Mouse (Mus musculus) limb, embryonic 14.5 days (tissue): Measurements from ENCODE around the gene Blnk. TPM values are rescaled to one million over a fixed set of nuclear protein-coding genes. Genes with fewer than 3 reads are reported as not detected.

Experiments
- ATAC-seq: fragments of 200-750 bp; cut with Nextera tagmentation; 2 replicates; pipeline ENCODE4 v1.8.0; 2017; ENCODE audit warnings: low read depth, moderate number of reproducible peaks, moderate TSS enrichment; ENCODE audit not compliant: low FRiP score
- DNase-seq: peaks from one replicate; pipeline ENCODE4 v3.0.0-alpha.2; 2015; ENCODE audit warnings: low spot score
- H3K27ac ChIP-seq: fragments of 300-500 bp; sonication (generic); replicated peaks from 2 replicates; pipeline ENCODE4 v1.5.1; 2014; ENCODE audit warnings: low read depth, mild to moderate bottlenecking, low read length, moderate library complexity, mixed read lengths
- H3K27me3 ChIP-seq: fragments of 300-500 bp; sonication (generic); 2 replicates; pipeline ENCODE4 v1.6.1; 2014; ENCODE audit warnings: low read length, mixed read lengths; ENCODE audit not compliant: control insufficient read depth, insufficient read depth
- H3K36me3 ChIP-seq: fragments of 300-500 bp; sonication (generic); 2 replicates; pipeline ENCODE4 v1.6.1; 2014; ENCODE audit warnings: mild to moderate bottlenecking, low read length, moderate library complexity, mixed read lengths; ENCODE audit not compliant: control insufficient read depth, insufficient read depth
- H3K4me1 ChIP-seq: fragments of 300-500 bp; sonication (generic); 2 replicates; pipeline ENCODE4 v1.6.1; 2014; ENCODE audit warnings: antibody characterized with exemption, low read length, mixed read lengths; ENCODE audit not compliant: control insufficient read depth, insufficient read depth
- H3K4me2 ChIP-seq: fragments of 300-500 bp; sonication (generic); replicated peaks from 2 replicates; pipeline ENCODE4 v1.6.1; 2014; ENCODE audit warnings: low read depth, mild to moderate bottlenecking, low read length, moderate library complexity; ENCODE audit not compliant: severe bottlenecking
- H3K4me3 ChIP-seq: fragments of 300-500 bp; sonication (generic); replicated peaks from 2 replicates; pipeline ENCODE4 v1.5.1; 2014; ENCODE audit warnings: low read length
- H3K9ac ChIP-seq: fragments of 300-500 bp; sonication (generic); 2 replicates; pipeline ENCODE4 v1.6.1; 2014; ENCODE audit warnings: mild to moderate bottlenecking, low read depth, low read length, moderate library complexity; ENCODE audit not compliant: severe bottlenecking
- H3K9me3 ChIP-seq: fragments of 300-500 bp; sonication (generic); 2 replicates; pipeline ENCODE4 v1.6.1; 2016; ENCODE audit warnings: low read length; ENCODE audit not compliant: control insufficient read depth
- POLR2A ChIP-seq: fragments of 200-500 bp; IDR thresholded peaks from 2 replicates; pipeline ENCODE4 v1.8.0; 2012; ENCODE audit warnings: inconsistent platforms, mild to moderate bottlenecking, moderate library complexity, borderline replicate concordance; ENCODE audit not compliant: insufficient read depth, insufficient read length; ENCODE audit errors: extremely low read depth
- WGBS: fragments of 180-500 bp; shearing (Covaris S2); extraction: QIAGEN DNeasy Blood & Tissue Kit; methylation state at CpG from one replicate; pipeline ENCODE4 v1.1.7; 2014; 5-methylcytosine and 5-hydroxymethylcytosine counted together
- polyA plus RNA-seq, 2 experiments: library from polyadenylated mRNA; depleted of rRNA in 1 of 2; stranded (reverse) in 1 of 2; unstranded in 1 of 2; fragments of >200 nt; fragmentation: Nextera tagmentation in 1 of 2; extraction: Ambion mirVana in 1 of 2; gene quantifications; 2 replicates each; pipeline versions ENCODE4 v1.2.1 to v1.2.3; 2012 to 2014

The Blnk gene
- polyA plus RNA-seq, 2 experiments = 0.72 to 1.6 TPM

GRCm38 (mm10) chr19:40978026-40978425 lies 16.3 kb downstream of the Blnk start:
- no peak overlapping the region for H3K27ac ChIP-seq
- H3K27me3 ChIP-seq = no peaks in the 10 kb centered on the region
- H3K9ac ChIP-seq = no peak overlapping the region
- no peak for DNase-seq
- no peaks in the 10 kb centered on the region for H3K9me3 ChIP-seq
- no peaks in the 10 kb centered on the region for H3K36me3 ChIP-seq
- H3K4me1 ChIP-seq = no peaks in the 10 kb centered on the region
- ATAC-seq = no peak
- no peak for TF ChIP-seq POLR2A
- H3K4me2 ChIP-seq = no peak overlapping the region
- 60% methylated on average over 5 of the region's 5 CpGs for WGBS
- H3K4me3 ChIP-seq = no peak overlapping the region

DNA sequence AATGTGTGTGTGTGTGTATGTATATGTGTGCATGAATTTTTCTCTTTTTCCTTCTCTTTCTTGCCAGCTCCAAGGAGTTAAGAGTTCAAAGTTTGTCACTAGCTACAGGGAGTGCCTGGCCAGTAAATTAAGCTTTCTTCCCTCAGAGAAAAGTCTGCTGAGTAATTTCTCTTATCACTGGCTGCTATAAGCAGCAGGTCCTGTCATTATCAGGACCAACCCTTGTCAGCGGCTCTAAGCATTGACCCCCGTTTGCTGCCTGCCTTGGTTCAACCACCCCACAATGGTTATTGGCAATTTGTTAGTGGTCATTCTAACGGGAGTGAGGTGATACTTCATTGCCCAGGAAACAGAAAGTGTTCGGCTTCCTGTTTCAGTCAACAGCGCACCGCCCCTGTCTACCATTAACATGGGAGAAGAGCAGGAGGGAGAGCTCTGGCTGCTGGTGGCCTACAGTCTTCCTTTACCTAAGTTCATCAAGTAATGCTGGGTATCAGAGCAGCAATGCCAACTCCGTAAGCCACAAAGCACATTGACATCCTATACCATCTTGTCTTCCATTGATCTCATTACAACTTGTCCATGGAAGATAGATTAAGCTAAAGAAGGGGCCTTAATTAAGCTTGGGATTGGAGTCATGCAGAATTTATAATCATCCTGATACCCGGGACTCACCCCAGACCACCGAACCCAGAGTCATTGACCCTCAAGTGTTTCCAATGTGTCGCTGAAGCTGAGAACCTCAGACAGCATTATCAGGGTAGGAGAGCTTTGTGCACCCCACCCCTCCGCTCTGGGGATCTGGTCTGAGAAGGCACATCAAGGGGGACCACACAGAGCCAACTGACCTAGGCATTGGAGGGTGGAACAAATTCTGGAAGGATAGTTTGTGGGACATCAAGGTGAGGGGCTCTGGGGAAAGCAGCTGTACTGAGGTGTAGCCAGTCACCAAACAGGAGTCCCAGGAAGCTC lies 17.1 kb downstream of the Blnk start:
- no peak overlapping the region for H3K9ac ChIP-seq
- ATAC-seq (no peak), DNase-seq (no peak)
- H3K27me3 ChIP-seq = no peaks in the 10 kb centered on the region
- H3K4me1 ChIP-seq = no peaks in the 10 kb centered on the region
- H3K4me2 ChIP-seq = no peak overlapping the region
- no peak overlapping the region for H3K4me3 ChIP-seq
- no peak for TF ChIP-seq POLR2A
- no peaks in the 10 kb centered on the region for H3K9me3 ChIP-seq
- WGBS = 77% methylated on average over 11 of the region's 11 CpGs
- no peaks in the 10 kb centered on the region for H3K36me3 ChIP-seq
- H3K27ac ChIP-seq = no peak overlapping the region

DNA sequence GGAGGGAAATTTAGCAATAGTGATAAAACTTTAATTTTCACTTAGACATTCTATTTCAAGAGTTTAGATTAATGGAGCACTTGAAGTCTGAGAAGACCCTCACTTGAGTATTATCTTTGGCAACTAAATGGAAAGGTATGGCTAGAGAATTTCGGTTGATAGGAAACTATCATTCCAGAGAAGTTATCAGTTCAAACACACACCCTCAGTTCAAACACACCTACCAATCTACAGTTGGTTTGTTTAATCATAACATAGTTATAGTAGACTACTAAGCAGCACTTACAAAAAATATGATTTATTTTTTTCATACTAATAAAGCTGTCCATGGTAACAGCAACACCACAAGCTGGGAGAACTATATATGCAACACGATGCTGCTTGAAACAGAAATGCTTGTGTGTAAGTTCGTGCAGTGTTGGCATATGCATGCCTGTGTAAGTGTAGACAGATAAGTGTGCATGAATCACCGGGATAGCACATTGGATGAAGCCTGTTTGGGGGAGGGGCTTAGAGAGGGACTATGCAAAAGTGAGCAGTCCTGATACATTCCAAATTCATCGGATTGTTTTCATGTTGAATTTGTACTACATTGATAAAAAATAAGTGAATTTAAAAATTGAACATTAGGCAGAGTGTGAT lies 22.9 kb downstream of the Blnk start:
- WGBS = 85% methylated on average over 5 of the region's 5 CpGs
- no peak for TF ChIP-seq POLR2A
- H3K36me3 ChIP-seq = no peaks in the 10 kb centered on the region
- ATAC-seq (no peak), DNase-seq (no peak)
- no peak overlapping the region for H3K27ac ChIP-seq
- H3K9ac ChIP-seq = no peak overlapping the region
- H3K9me3 ChIP-seq = no peaks in the 10 kb centered on the region
- no peak overlapping the region for H3K4me3 ChIP-seq
- H3K4me2 ChIP-seq = no peak overlapping the region
- no peaks in the 10 kb centered on the region for H3K27me3 ChIP-seq
- H3K4me1 ChIP-seq = no peaks in the 10 kb centered on the region

GRCm38 (mm10) chr19:40970775-40971174 lies 23.6 kb downstream of the Blnk start:
- H3K4me2 ChIP-seq = no peak overlapping the region
- ATAC-seq = no peak
- no peak overlapping the region for H3K9ac ChIP-seq
- WGBS = 78% methylated on average over 7 of the region's 7 CpGs
- no peak overlapping the region for H3K4me3 ChIP-seq
- H3K4me1 ChIP-seq = no peaks in the 10 kb centered on the region
- DNase-seq = no peak
- no peaks in the 10 kb centered on the region for H3K36me3 ChIP-seq
- no peak overlapping the region for H3K27ac ChIP-seq
- TF ChIP-seq POLR2A = no peak
- H3K9me3 ChIP-seq = no peaks in the 10 kb centered on the region
- no peaks in the 10 kb centered on the region for H3K27me3 ChIP-seq

- no peak overlapping the region for H3K27ac ChIP-seq
- no peak for TF ChIP-seq POLR2A
- no peak overlapping the region for H3K4me3 ChIP-seq
- 78% methylated on average over 4 of the region's 4 CpGs for WGBS
- H3K9me3 ChIP-seq = no peaks in the 10 kb centered on the region
- DNase-seq = no peak
- no peak overlapping the region for H3K4me2 ChIP-seq
- no peaks in the 10 kb centered on the region for H3K4me1 ChIP-seq
- H3K9ac ChIP-seq = no peak overlapping the region
- H3K27me3 ChIP-seq = no peaks in the 10 kb centered on the region
- ATAC-seq = no peak
- no peaks in the 10 kb centered on the region for H3K36me3 ChIP-seq
Observed at GRCm38 (mm10) chr19:40970301-40970700, 24.0 kb downstream of the Blnk start.
